In genomic region chr5:66898811-66899430, GRCm38 (mm10) we compare ENCODE assay signal across 16 mouse cellular contexts.
DNase-seq lines count a peak whose midpoint lies in the region; ATAC-seq lines count a peak whose summit lies in the region.
"Had no signal": no experiment of that assay in that cellular context is flagged by ENCODE, and none has a peak within 500 bp of the region (broad histone marks: within the 10 kb centered on the region; RNA-seq: fewer than 3 reads in every experiment).

No protein-coding gene starts in this region.

- 36% methylated on average over 9 of the region's 9 CpGs for WGBS in limb, embryonic 15.5 days
- WGBS in limb, embryonic 10.5 days: 89% methylated on average over 9 of the region's 9 CpGs

- DNase-seq in frontal cortex, postnatal 36 days (ENCODE audit: low spot score in 2 of 2): peak; percentile 35 to 42
- no peak for DNase-seq in frontal cortex, postnatal 25 days (ENCODE audit: low spot score in 2 of 2)
- DNase-seq in limb, embryonic 10.5 days (ENCODE audit: low spot score): no peak
- peak; percentile 39 for DNase-seq in right cerebral cortex, adult 2 months (ENCODE audit: low spot score in 2 of 2)
- no peak for DNase-seq in right cerebral cortex, postnatal 14 days
- DNase-seq in skeletal muscle tissue, adult 2 months (ENCODE audit: low read depth, low spot score): peak; percentile 30
- DNase-seq in adrenal gland, adult 8-10 months: no peak
- DNase-seq: adrenal gland, postnatal 14 days; B cell, adult 2 months; cerebellum, adult 18-20 months; heart, adult 18-20 months; kidney, postnatal 4 days; liver; lung, embryonic 14.5 days had no signal

- H3K9ac ChIP-seq in limb, embryonic 15.5 days: no peak overlapping the region
- H3K9ac ChIP-seq: lung, embryonic 14.5 days; neural tube, embryonic 12.5 days had no signal

- H3K9me3 ChIP-seq in limb, embryonic 15.5 days: no peaks in the 10 kb centered on the region
- H3K9me3 ChIP-seq in limb, embryonic 10.5 days (replicated peaks): no peaks in the 10 kb centered on the region
- H3K9me3 ChIP-seq: neural tube, embryonic 12.5 days had no signal

- 0 out of 2 replicates have a peak, but pooled peaks have one; percentile 35 for ATAC-seq in limb, embryonic 15.5 days (ENCODE audit: insufficient number of reproducible peaks, low FRiP score, low TSS enrichment, low read depth)

- H3K4me3 ChIP-seq in limb, embryonic 15.5 days: no peak overlapping the region
- H3K4me3 ChIP-seq in limb, embryonic 10.5 days: no peak overlapping the region
- H3K4me3 ChIP-seq: neural tube, embryonic 12.5 days had no signal

- peak overlapping the region; percentile 57 for H3K27ac ChIP-seq in limb, embryonic 15.5 days
- no peak overlapping the region for H3K27ac ChIP-seq in limb, embryonic 10.5 days
- H3K27ac ChIP-seq: neural tube, embryonic 12.5 days had no signal

- peaks cover 16% of the 10 kb centered on the region for H3K4me1 ChIP-seq in limb, embryonic 15.5 days
- H3K4me1 ChIP-seq in limb, embryonic 10.5 days: 0 out of 2 replicates have a peak, but pooled peaks cover 5% of the 10 kb centered on the region
- H3K4me1 ChIP-seq: neural tube, embryonic 12.5 days had no signal

- H3K27me3 ChIP-seq in limb, embryonic 15.5 days: no peaks in the 10 kb centered on the region
- no peaks in the 10 kb centered on the region for H3K27me3 ChIP-seq in limb, embryonic 10.5 days (ENCODE audit: low read depth, poor library complexity, severe bottlenecking)
- H3K27me3 ChIP-seq: neural tube, embryonic 12.5 days had no signal

- no peaks in the 10 kb centered on the region for H3K36me3 ChIP-seq in limb, embryonic 15.5 days
- no peaks in the 10 kb centered on the region for H3K36me3 ChIP-seq in limb, embryonic 10.5 days
- H3K36me3 ChIP-seq: neural tube, embryonic 12.5 days had no signal

- no peak overlapping the region for H3K4me2 ChIP-seq in limb, embryonic 15.5 days
- H3K4me2 ChIP-seq: lung, embryonic 14.5 days; neural tube, embryonic 12.5 days had no signal

Comparison
In these comparisons a context has a peak if more than half of its experiments do, and no peak if none do; other contexts are left out.
1. DNase-seq: peak in frontal cortex, postnatal 36 days (2 of 2), right cerebral cortex, adult 2 months (2 of 2) and skeletal muscle tissue, adult 2 months (single experiment); none in frontal cortex, postnatal 25 days (0 of 2), limb, embryonic 10.5 days (single experiment), right cerebral cortex, postnatal 14 days (single experiment) and adrenal gland, adult 8-10 months (single experiment).